9 mouse cellular contexts compared by ENCODE assay signal in the genomic region with DNA sequence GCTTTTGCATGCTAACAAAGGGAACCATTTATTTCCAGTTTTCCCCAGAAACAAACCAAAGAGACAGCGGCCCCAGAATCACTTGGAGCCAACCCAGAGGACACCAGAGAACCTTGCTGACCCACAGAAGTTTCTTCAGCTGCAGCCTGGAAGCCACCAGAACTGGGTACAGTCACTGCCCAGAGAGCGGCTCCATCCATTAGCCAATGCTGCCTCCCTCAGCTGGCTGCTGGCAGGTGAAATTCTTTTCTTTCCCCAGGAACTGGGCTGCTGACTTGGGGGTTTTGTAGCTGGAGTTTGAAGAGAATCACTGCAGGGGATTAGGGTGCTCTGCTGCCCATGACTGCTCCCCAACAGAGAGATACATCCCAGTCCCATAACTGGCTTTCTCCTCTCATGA.
A peak's percentile ranks its signal among the peaks of the same experiment; 100 is the strongest.
DNase-seq lines count a peak whose midpoint lies in the region; ATAC-seq and TF ChIP-seq lines count a peak whose summit lies in the region.
"Had no signal": no experiment of that assay in that cellular context is flagged by ENCODE, and none has a peak within 500 bp of the region (broad histone marks: within the 10 kb centered on the region; RNA-seq: fewer than 3 reads in every experiment).

No protein-coding gene starts in this region.

- intact Hi-C loops in gastrocnemius, postnatal 36 days (cut with DNase I): loop anchor here (10.0 kb wide), 1 partner anchor 649 kb away; no protein-coding TSS in a partner anchor

- peak; percentile 69 for TF ChIP-seq CTCF in kidney, postnatal 0 days (IDR thresholded peaks at IDR 0.05; ENCODE audit: low read depth)

- WGBS in kidney, embryonic 14.5 days: 68% methylated on average over 2 of the region's 2 CpGs
- 62% methylated on average over 2 of the region's 2 CpGs for WGBS in kidney, postnatal 0 days

- DNase-seq in kidney, adult 11 months: peak; percentile 28
- DNase-seq in brain, adult 2 months (ENCODE audit: low read depth, low spot score): peak; percentile 61
- DNase-seq in cerebellum, adult 8-10 months: peak; percentile 32
- peak; percentile 69 for DNase-seq in kidney, postnatal 0 days (ENCODE audit: low spot score)
- no peak for DNase-seq in gastrocnemius, postnatal 36 days

- no peak overlapping the region for H3K27ac ChIP-seq in kidney, embryonic 14.5 days (ENCODE audit: low read depth, low read length)
- no peak overlapping the region for H3K27ac ChIP-seq in kidney, postnatal 0 days

- H3K9ac ChIP-seq in kidney, embryonic 14.5 days (ENCODE audit: low read depth, low read length): no peak overlapping the region
- H3K9ac ChIP-seq in kidney, postnatal 0 days (ENCODE audit: low read depth, low read length): no peak overlapping the region

- no peaks in the 10 kb centered on the region for H3K27me3 ChIP-seq in kidney, embryonic 14.5 days (ENCODE audit: control insufficient read depth, insufficient read depth, low read length)
- H3K27me3 ChIP-seq in kidney, postnatal 0 days (ENCODE audit: insufficient read depth, low read length): no peaks in the 10 kb centered on the region

- ATAC-seq in kidney, embryonic 14.5 days (ENCODE audit: low FRiP score, low TSS enrichment): no peak
- ATAC-seq in kidney, postnatal 0 days (replicated peaks; ENCODE audit: low FRiP score, low read depth): no peak
- no peak for ATAC-seq in erythroblast, adult 5-6 weeks (replicated peaks; ENCODE audit: low FRiP score, poor library complexity, severe bottlenecking)
- ATAC-seq in CD4-positive, CD25-positive, alpha-beta regulatory T cell, adult 4 months: no peak

- no peak overlapping the region for H3K4me2 ChIP-seq in kidney, embryonic 14.5 days (replicated peaks; ENCODE audit: low read depth, low read length)
- H3K4me2 ChIP-seq in kidney, postnatal 0 days (ENCODE audit: low read length): no peak overlapping the region
- H3K4me2 ChIP-seq: heart, embryonic 11.5 days had no signal

- H3K9me3 ChIP-seq in kidney, embryonic 14.5 days (ENCODE audit: control insufficient read depth, low read length): no peaks in the 10 kb centered on the region
- no peaks in the 10 kb centered on the region for H3K9me3 ChIP-seq in kidney, postnatal 0 days (replicated peaks; ENCODE audit: low read length)

- H3K36me3 ChIP-seq in kidney, embryonic 14.5 days (ENCODE audit: control insufficient read depth, insufficient read depth, low read length): no peaks in the 10 kb centered on the region
- H3K36me3 ChIP-seq in kidney, postnatal 0 days (ENCODE audit: insufficient read depth, low read length): no peaks in the 10 kb centered on the region

- H3K4me3 ChIP-seq in kidney, embryonic 14.5 days (ENCODE audit: low read length): no peak overlapping the region
- H3K4me3 ChIP-seq in kidney, postnatal 0 days (replicated peaks; ENCODE audit: low read depth, low read length): no peak overlapping the region

- no peaks in the 10 kb centered on the region for H3K4me1 ChIP-seq in kidney, embryonic 14.5 days (ENCODE audit: control insufficient read depth, insufficient read depth, low read length)
- H3K4me1 ChIP-seq in kidney, postnatal 0 days (replicated peaks; ENCODE audit: insufficient read depth, low read length): no peaks in the 10 kb centered on the region

Comparison
In these comparisons a context has a peak if more than half of its experiments do, and no peak if none do; other contexts are left out.
1. DNase-seq: peak in kidney, adult 11 months (single experiment), brain, adult 2 months (single experiment), cerebellum, adult 8-10 months (single experiment) and kidney, postnatal 0 days (single experiment); none in gastrocnemius, postnatal 36 days (0 of 2).